Mouse (Mus musculus): Measurements from ENCODE around the gene Srpr. TPM values are rescaled to one million over a fixed set of nuclear protein-coding genes. Genes with fewer than 3 reads are reported as not detected.

Srpr gene
- 118 and 130 TPM in 2 replicates for polyA plus RNA-seq (2015; fragmentation: Nextera tagmentation; extraction: Ambion mirVana)

- H3K36me3 ChIP-seq (ENCODE audit: control insufficient read depth, insufficient read depth) = peaks cover 6% of the 10 kb centered on the region
- ATAC-seq = peak; percentile 93
Observed at GRCm38 (mm10) chr9:35199772-35200471, at the start of gene Srpr, which contains the start of gene Tirap. TSS of gene Srpr (plus strand) at chr9:35200175. TSS of gene Tirap (minus strand) at chr9:35200291.

DNA sequence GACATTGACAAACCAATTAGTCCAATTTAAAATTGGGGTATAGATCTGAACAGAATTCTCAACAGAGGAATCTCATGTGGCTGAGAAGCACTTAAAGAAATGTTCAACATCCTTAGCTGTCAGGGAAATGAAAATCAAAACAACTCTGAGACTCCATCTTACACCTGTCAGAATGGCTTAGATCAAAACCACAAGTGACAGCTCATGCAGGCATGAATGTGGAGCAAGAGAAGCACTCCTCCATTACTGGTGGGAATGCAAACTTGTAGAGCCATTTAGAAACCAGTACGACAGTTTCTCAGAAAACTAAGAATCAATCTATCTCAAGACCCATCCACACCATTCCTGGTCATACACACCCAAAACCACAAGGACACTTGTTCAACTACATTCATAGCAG lies 47.1 kb upstream of the Srpr start:
- Histone ChIP-seq H3K36me3 (ENCODE audit: control insufficient read depth, insufficient read depth) (no peaks in the 10 kb centered on the region), H3K27me3 (replicated peaks; ENCODE audit: control insufficient read depth, insufficient read depth, low read length) (no peaks in the 10 kb centered on the region), H3K4me2 (replicated peaks; ENCODE audit: low read depth) (no peak overlapping the region), H3K9ac (ENCODE audit: low read depth, low read length) (no peak overlapping the region), H3K4me3 (ENCODE audit: low read depth, low read length) (no peak overlapping the region), H3K4me1 (replicated peaks; ENCODE audit: control insufficient read depth, insufficient read depth, low read length) (no peaks in the 10 kb centered on the region), H3K9me3 (ENCODE audit: control insufficient read depth) (no peaks in the 10 kb centered on the region), H3K27ac (ENCODE audit: low read depth, low read length) (no peak overlapping the region)
- no peak for ATAC-seq
- 89% methylated on average over 1 of the region's 1 CpGs for WGBS
- TF ChIP-seq CTCF (IDR thresholded peaks at IDR 0.05; ENCODE audit: low read depth) = no peak

More at GRCm38 (mm10) chr9:35199772-35200471, at the start of gene Srpr, which contains the start of gene Tirap:
- H3K9ac ChIP-seq (ENCODE audit: low read depth, low read length) = peak within 1 kb of the TSS; percentile 76
- TF ChIP-seq CTCF (IDR thresholded peaks at IDR 0.05; ENCODE audit: low read depth) = peak; percentile 94
- H3K27ac ChIP-seq (ENCODE audit: low read depth, low read length) = peak within 1 kb of the TSS; percentile 76
- no peaks in the 10 kb centered on the region for H3K27me3 ChIP-seq (replicated peaks; ENCODE audit: control insufficient read depth, insufficient read depth, low read length)
- under 1% methylated on average over 27 of the region's 44 CpGs for WGBS
- peak within 1 kb of the TSS; percentile 77 for H3K4me3 ChIP-seq (ENCODE audit: low read depth, low read length)
- H3K9me3 ChIP-seq (ENCODE audit: control insufficient read depth) = no peaks in the 10 kb centered on the region
- peak within 1 kb of the TSS; percentile 92 for H3K4me2 ChIP-seq (replicated peaks; ENCODE audit: low read depth)
- H3K4me1 ChIP-seq (replicated peaks; ENCODE audit: control insufficient read depth, insufficient read depth, low read length) = no peaks in the 10 kb centered on the region

- H3K27ac ChIP-seq (ENCODE audit: low read depth, low read length) = no peak overlapping the region
Observed at GRCm38 (mm10) chr9:35156002-35156710, 43.8 kb upstream of the Srpr start.

DNA sequence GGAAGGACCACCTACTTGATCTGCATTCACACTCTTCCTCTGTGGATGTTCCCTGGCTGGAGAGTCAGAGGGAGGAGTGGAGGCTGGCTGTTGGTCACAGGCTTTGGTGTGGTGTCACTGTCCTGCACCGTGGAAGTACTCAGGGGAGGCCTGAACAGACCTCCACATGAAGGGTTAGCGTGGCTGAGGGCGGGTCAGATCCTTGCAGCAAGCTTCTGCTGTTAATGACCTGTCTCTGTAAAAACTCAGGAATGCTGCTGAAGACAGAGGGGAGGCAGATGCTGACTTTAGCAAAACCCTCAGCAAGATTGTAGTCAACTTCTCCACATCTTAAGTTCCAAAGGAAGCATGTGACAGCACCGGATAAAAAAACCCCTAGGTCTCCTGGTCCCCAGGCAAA lies 43.1 kb upstream of the Srpr start:
- Histone ChIP-seq H3K4me3 (ENCODE audit: low read depth, low read length) (no peak overlapping the region), H3K4me2 (replicated peaks; ENCODE audit: low read depth) (no peak overlapping the region), H3K27me3 (replicated peaks; ENCODE audit: control insufficient read depth, insufficient read depth, low read length) (no peaks in the 10 kb centered on the region), H3K9me3 (ENCODE audit: control insufficient read depth) (no peaks in the 10 kb centered on the region), H3K27ac (ENCODE audit: low read depth, low read length) (no peak overlapping the region), H3K9ac (ENCODE audit: low read depth, low read length) (no peak overlapping the region), H3K4me1 (replicated peaks; ENCODE audit: control insufficient read depth, insufficient read depth, low read length) (no peaks in the 10 kb centered on the region), H3K36me3 (ENCODE audit: control insufficient read depth, insufficient read depth) (no peaks in the 10 kb centered on the region)
- TF ChIP-seq CTCF (IDR thresholded peaks at IDR 0.05; ENCODE audit: low read depth) = no peak
- no peak for ATAC-seq
- WGBS = 82% methylated on average over 4 of the region's 4 CpGs

More at GRCm38 (mm10) chr9:35156002-35156710, 43.8 kb upstream of the Srpr start:
- H3K36me3 ChIP-seq (ENCODE audit: control insufficient read depth, insufficient read depth) = no peaks in the 10 kb centered on the region
- H3K27me3 ChIP-seq (replicated peaks; ENCODE audit: control insufficient read depth, insufficient read depth, low read length) = no peaks in the 10 kb centered on the region
- H3K4me2 ChIP-seq (replicated peaks; ENCODE audit: low read depth) = no peak overlapping the region
- no peak for TF ChIP-seq CTCF (IDR thresholded peaks at IDR 0.05; ENCODE audit: low read depth)
- 89% methylated on average over 5 of the region's 5 CpGs for WGBS
- no peak overlapping the region for H3K4me3 ChIP-seq (ENCODE audit: low read depth, low read length)
- ATAC-seq = no peak
- H3K4me1 ChIP-seq (replicated peaks; ENCODE audit: control insufficient read depth, insufficient read depth, low read length) = no peaks in the 10 kb centered on the region
- H3K9ac ChIP-seq (ENCODE audit: low read depth, low read length) = no peak overlapping the region
- no peaks in the 10 kb centered on the region for H3K9me3 ChIP-seq (ENCODE audit: control insufficient read depth)

DNA sequence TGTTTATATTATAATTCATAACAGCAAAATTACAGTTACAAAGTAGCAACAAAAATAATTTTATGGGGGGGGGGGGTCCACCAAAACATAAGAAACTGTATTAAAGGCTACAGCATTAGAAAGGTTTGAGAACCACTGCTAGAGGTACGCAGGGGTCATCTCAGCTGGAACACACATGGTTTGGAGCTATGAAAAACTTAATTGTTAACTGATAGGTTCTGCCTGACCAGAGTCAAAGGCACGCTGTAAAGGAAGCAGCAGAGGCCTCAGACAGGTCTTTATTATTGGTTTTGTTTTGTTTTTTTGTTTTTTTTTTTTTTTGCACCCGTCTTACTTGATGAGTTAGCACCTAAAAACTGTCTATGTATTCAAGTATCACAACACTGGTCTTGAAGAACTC lies 41.5 kb upstream of the Srpr start:
- Histone ChIP-seq H3K27ac (ENCODE audit: low read depth, low read length) (no peak overlapping the region), H3K36me3 (ENCODE audit: control insufficient read depth, insufficient read depth) (no peaks in the 10 kb centered on the region), H3K4me2 (replicated peaks; ENCODE audit: low read depth) (no peak overlapping the region), H3K27me3 (replicated peaks; ENCODE audit: control insufficient read depth, insufficient read depth, low read length) (no peaks in the 10 kb centered on the region), H3K9ac (ENCODE audit: low read depth, low read length) (no peak overlapping the region), H3K4me3 (ENCODE audit: low read depth, low read length) (no peak overlapping the region), H3K9me3 (ENCODE audit: control insufficient read depth) (no peaks in the 10 kb centered on the region), H3K4me1 (replicated peaks; ENCODE audit: control insufficient read depth, insufficient read depth, low read length) (no peaks in the 10 kb centered on the region)
- 87% methylated on average over 3 of the region's 3 CpGs for WGBS
- no peak for ATAC-seq
- TF ChIP-seq CTCF (IDR thresholded peaks at IDR 0.05; ENCODE audit: low read depth) = no peak

DNA sequence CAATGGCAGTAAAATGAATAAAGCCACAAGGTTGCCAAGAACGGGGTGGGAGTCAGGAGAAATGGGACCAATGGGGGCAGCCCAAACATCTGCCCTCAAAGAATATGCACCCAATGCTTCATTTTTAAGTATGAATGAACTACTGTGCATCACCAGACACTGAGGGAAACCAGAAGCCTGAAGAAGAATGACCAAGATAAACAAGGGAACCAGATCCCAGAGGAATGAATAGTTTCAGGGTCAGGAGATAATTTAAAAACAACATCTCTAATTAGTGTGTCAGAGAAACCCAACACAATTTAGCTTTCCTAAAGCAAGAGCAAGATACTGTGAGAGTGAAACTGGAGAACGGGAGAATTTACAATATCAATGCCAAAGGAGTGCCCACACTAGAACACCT lies 39.3 kb upstream of the Srpr start:
- no peaks in the 10 kb centered on the region; the same call in 1 of the 2 replicates for H3K4me1 ChIP-seq (replicated peaks; ENCODE audit: control insufficient read depth, insufficient read depth, low read length)
- TF ChIP-seq CTCF (IDR thresholded peaks at IDR 0.05; ENCODE audit: low read depth) = no peak
- ATAC-seq = no peak
- no peak overlapping the region for H3K4me3 ChIP-seq (ENCODE audit: low read depth, low read length)
- no peaks in the 10 kb centered on the region for H3K27me3 ChIP-seq (replicated peaks; ENCODE audit: control insufficient read depth, insufficient read depth, low read length)
- 64% methylated on average over 2 of the region's 2 CpGs for WGBS
- no peak overlapping the region for H3K9ac ChIP-seq (ENCODE audit: low read depth, low read length)
- no peak overlapping the region for H3K27ac ChIP-seq (ENCODE audit: low read depth, low read length)
- H3K36me3 ChIP-seq (ENCODE audit: control insufficient read depth, insufficient read depth) = no peaks in the 10 kb centered on the region
- no peak overlapping the region for H3K4me2 ChIP-seq (replicated peaks; ENCODE audit: low read depth)
- no peaks in the 10 kb centered on the region for H3K9me3 ChIP-seq (ENCODE audit: control insufficient read depth)
